Mouse (Mus musculus) gastrocnemius, adult 8-10 months (tissue): ENCODE measurements at regions not wholly inside any gene's neighbourhood (a gene's known extent, or its start where the extent isn't known, plus 50 kb on each side); places are given as distances from the start of the nearest gene placed in this dataset.
"Not testable (repeated sequence)": the region's sequence is repeated elsewhere in the genome, so short reads cannot be mapped to it uniquely, and the experiment has no call there.

Experiments
- DNase-seq, 2 experiments: peaks; one replicate each; pipeline ENCODE4 v3.0.0; 2022; ENCODE audit warnings: low spot score in 2 of 2

- no peak for DNase-seq
Measured at GRCm38 (mm10) chr12:77841844-77842415, 352.1 kb upstream of the Gm6657 start.

GRCm38 (mm10) chr12:77852595-77853577 lies 341.2 kb upstream of the Gm6657 start:
- no peak for DNase-seq

- no peak for DNase-seq
Measured at GRCm38 (mm10) chr12:77854281-77855075, 339.6 kb upstream of the Gm6657 start.

GRCm38 (mm10) chr12:77855796-77856195 lies 338.2 kb upstream of the Gm6657 start:
- no peak for DNase-seq

GRCm38 (mm10) chr12:77857281-77857680 lies 336.8 kb upstream of the Gm6657 start:
- no peak for DNase-seq

- no peak for DNase-seq
Measured at GRCm38 (mm10) chr12:77860769-77861557, 333.1 kb upstream of the Gm6657 start.

GRCm38 (mm10) chr12:77867947-77868495 lies 326.0 kb upstream of the Gm6657 start:
- DNase-seq: no peak

- no peak for DNase-seq
Measured at GRCm38 (mm10) chr12:77869296-77869695, 324.7 kb upstream of the Gm6657 start.

GRCm38 (mm10) chr12:77887335-77887734 lies 306.7 kb upstream of the Gm6657 start:
- DNase-seq: no peak

GRCm38 (mm10) chr12:77891452-77891851 lies 302.6 kb upstream of the Gm6657 start:
- no peak for DNase-seq

- no peak for DNase-seq
Measured at GRCm38 (mm10) chr12:77894238-77894637, 299.8 kb upstream of the Gm6657 start.

- DNase-seq: no peak
Measured at GRCm38 (mm10) chr12:77895508-77895907, 298.5 kb upstream of the Gm6657 start.

GRCm38 (mm10) chr12:77898974-77899373 lies 295.1 kb upstream of the Gm6657 start:
- not testable (repeated sequence) for DNase-seq

- no peak for DNase-seq
Measured at GRCm38 (mm10) chr12:77901254-77901653, 292.8 kb upstream of the Gm6657 start.

- DNase-seq: no peak
Measured at GRCm38 (mm10) chr12:77912863-77913554, 281.0 kb upstream of the Gm6657 start.

- no peak for DNase-seq
Measured at GRCm38 (mm10) chr12:77928729-77929128, 265.3 kb upstream of the Gm6657 start.

GRCm38 (mm10) chr12:77929571-77929970 lies 264.5 kb upstream of the Gm6657 start:
- DNase-seq: no peak

GRCm38 (mm10) chr12:77943960-77944359 lies 250.1 kb upstream of the Gm6657 start:
- no peak for DNase-seq

GRCm38 (mm10) chr12:77949474-77950017 lies 244.5 kb upstream of the Gm6657 start:
- DNase-seq: no peak

GRCm38 (mm10) chr12:77952492-77952891 lies 241.6 kb upstream of the Gm6657 start:
- no peak for DNase-seq
